Mouse (Mus musculus) testis, adult 2 months (tissue): Measurements from ENCODE around the gene Olfr136.

Source experiments
- CTCF ChIP-seq: fragments of 200-500 bp; IDR thresholded peaks from 2 replicates; pipeline ENCODE4 v1.5.1; 2012; ENCODE audit warnings: low read depth, mild to moderate bottlenecking, inconsistent platforms, low read length, moderate library complexity; ENCODE audit not compliant: control insufficient read depth, insufficient read depth, insufficient replicate concordance
- POLR2A ChIP-seq: fragments of 200-500 bp; IDR thresholded peaks from 2 replicates; pipeline ENCODE4 v1.6.1; 2012; ENCODE audit warnings: low read depth, mild to moderate bottlenecking, inconsistent platforms, low read length, moderate library complexity; ENCODE audit not compliant: control insufficient read depth

DNA sequence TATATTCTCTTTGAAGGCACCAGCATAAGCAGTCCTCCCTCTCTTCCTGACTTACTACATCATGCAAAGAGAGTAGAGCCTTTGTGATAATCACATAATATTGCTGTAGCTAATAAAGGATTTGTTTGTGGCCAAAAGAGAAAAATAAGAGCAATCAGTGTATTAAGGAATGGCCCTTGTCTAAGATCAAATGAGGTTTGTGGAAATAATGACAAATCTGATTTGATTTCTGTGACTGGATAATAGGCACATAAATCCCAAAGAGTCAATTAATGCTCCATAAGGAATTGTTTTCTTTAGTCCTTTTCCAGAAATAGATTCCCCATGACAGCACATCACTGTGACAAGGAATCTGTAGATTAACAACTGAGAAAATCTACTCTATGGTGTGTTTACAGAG, 22.2 kb upstream of the Olfr136 start, which contains the start of gene Olfr137:
- TF ChIP-seq CTCF (no peak), POLR2A (no peak)
